Mouse (Mus musculus) E14TG2a.4 (cell line): ENCODE results near the gene Bcl7c.
"Not testable (repeated sequence)": the region's sequence is repeated elsewhere in the genome, so short reads cannot be mapped to it uniquely, and the experiment has no call there.

Experiments used
- H3K27me3 ChIP-seq: 2 replicates; pipeline ENCODE4 v1.6.1; 2014; ENCODE audit warnings: low read length, control low read depth; ENCODE audit not compliant: insufficient read depth
- H3K36me3 ChIP-seq: 2 replicates; pipeline ENCODE4 v1.6.1; 2014; ENCODE audit warnings: low read length, control low read depth; ENCODE audit not compliant: insufficient read depth
- H3K4me1 ChIP-seq: replicated peaks from 2 replicates; pipeline ENCODE4 v1.6.1; 2014; ENCODE audit warnings: low read depth, low read length, control low read depth
- H3K4me3 ChIP-seq: replicated peaks from 2 replicates; pipeline ENCODE4 v1.5.1; 2014; ENCODE audit warnings: mild to moderate bottlenecking, low read length
- H3K9me3 ChIP-seq: 2 replicates; pipeline ENCODE4 v1.6.1; 2014; ENCODE audit warnings: low read length, control low read depth
- CTCF ChIP-seq: conservative IDR thresholded peaks from 2 replicates; pipeline ENCODE4 v1.5.1; 2014; ENCODE audit warnings: low read length
- NANOG ChIP-seq: IDR thresholded peaks from 2 replicates; pipeline ENCODE4 v1.6.1; 2014; ENCODE audit warnings: borderline replicate concordance, low read length, mixed read lengths
- POU5F1 ChIP-seq: IDR thresholded peaks from 2 replicates; pipeline ENCODE4 v1.6.1; 2014; ENCODE audit warnings: low read length, borderline replicate concordance

Gene Bcl7c

DNA sequence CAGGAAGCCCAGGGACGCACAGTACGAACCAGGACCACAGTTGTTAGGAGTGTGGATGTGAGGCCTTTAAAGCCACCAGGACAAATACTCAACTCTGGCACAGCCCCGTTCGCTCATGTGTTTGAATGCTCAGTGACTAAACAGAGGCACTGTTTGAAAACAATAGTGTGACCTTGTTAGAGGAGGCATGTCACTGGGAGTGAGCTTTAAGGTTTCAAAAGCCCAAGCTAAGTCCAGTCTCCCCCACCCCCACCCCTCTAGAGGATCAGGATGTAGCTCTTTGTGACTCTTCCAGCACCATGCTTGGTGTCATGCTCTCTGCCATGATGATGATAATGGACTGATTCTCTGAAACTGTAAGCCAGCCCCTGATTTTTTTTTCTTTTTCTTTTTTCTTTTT is 77.3 kb downstream of the Bcl7c start:
- H3K9me3 ChIP-seq: peaks cover 63% of the 10 kb centered on the region
- TF ChIP-seq NANOG (no peak), CTCF (no peak), POU5F1 (no peak)
- H3K4me1 ChIP-seq: peaks cover 2% of the 10 kb centered on the region
- H3K36me3 ChIP-seq: no peaks in the 10 kb centered on the region
- no peak overlapping the region for H3K4me3 ChIP-seq
- peaks cover 11% of the 10 kb centered on the region for H3K27me3 ChIP-seq

DNA sequence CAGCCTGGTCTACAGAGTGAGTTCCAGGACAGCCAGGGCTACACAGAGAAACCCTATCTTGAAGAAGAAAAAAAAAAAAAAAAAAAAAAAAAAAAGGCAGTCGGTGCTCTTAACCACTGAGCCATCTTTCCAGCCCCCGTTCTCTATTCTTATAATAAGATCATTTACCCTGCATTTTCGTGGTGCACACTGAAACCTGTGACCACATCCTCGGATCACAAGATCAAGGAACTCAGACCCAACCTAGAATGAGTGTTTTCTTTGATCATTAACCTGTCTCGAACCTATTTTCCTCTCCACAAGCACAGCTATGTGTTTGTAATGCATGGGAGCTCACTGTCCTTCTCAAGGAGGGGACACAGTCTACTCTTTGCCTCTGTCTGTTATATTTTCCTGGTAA is 80.1 kb downstream of the Bcl7c start:
- TF ChIP-seq CTCF: no peak
- TF ChIP-seq NANOG: no peak
- no peak for TF ChIP-seq POU5F1
- H3K4me1 ChIP-seq: no peaks in the 10 kb centered on the region
- peaks cover 69% of the 10 kb centered on the region for H3K9me3 ChIP-seq
- H3K36me3 ChIP-seq: no peaks in the 10 kb centered on the region
- H3K4me3 ChIP-seq: no peak overlapping the region
- H3K27me3 ChIP-seq: no peaks in the 10 kb centered on the region

- Histone ChIP-seq H3K27me3 (no peaks in the 10 kb centered on the region), H3K4me3 (peak overlapping the region; percentile 17; the same call in 1 of the 2 replicates), H3K4me1 (no peaks in the 10 kb centered on the region), H3K9me3 (peaks cover 55% of the 10 kb centered on the region), H3K36me3 (no peaks in the 10 kb centered on the region)
- no peak for TF ChIP-seq POU5F1
- no peak for TF ChIP-seq CTCF
- no peak for TF ChIP-seq NANOG
These were observed 82.3 kb downstream of the Bcl7c start for GRCm38 (mm10) chr7:127626471-127626870.

- Histone ChIP-seq H3K4me3 (peak overlapping the region; percentile 17; the same call in 1 of the 2 replicates), H3K4me1 (no peaks in the 10 kb centered on the region), H3K27me3 (no peaks in the 10 kb centered on the region), H3K9me3 (peaks cover 52% of the 10 kb centered on the region), H3K36me3 (no peaks in the 10 kb centered on the region)
- TF ChIP-seq CTCF: no peak
- no peak for TF ChIP-seq NANOG
- TF ChIP-seq POU5F1: no peak
These were observed 82.7 kb downstream of the Bcl7c start for GRCm38 (mm10) chr7:127626039-127626438.

DNA sequence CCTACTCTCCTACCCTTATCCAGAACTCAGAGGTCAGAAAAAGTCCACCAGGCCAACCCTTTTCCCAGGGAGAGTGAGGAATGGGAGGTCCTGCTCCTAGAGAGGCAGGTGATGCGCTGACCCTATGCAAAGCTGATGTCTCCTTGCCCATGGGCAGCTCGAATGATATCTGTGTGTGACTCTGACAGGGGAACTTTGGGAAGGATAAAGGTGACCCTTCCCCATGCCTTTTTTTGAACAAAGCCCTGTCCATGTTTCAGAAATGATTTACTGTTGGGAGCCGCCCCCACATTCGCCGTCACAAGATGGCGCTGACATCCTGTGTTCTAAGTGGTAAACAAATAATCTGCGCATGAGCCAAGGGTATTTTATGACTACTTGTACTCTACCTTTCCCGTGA is 90.3 kb downstream of the Bcl7c start:
- not testable (repeated sequence) for H3K4me3 ChIP-seq, H3K27me3 ChIP-seq, H3K4me1 ChIP-seq, H3K36me3 ChIP-seq
- peaks cover 50% of the 10 kb centered on the region for H3K9me3 ChIP-seq

DNA sequence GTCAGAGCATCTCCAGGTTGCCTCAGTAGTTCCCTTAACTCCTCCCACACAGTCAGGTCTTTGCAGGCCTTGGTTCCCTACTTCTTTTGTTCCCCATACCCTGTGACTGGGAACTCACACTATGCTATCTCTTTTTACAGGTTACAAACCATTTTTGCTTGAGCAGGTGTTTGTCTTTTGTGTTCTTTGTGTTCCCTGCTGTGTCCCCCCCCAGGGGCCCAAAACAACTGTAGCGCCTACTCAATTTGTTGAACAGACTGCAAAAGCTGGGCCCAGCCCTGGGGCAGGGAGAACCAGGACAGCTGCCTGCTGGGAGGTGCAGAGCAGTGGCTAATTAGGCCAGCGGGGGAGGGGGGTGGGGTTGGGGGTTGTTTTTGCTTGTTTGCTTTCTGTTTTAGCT is 90.8 kb downstream of the Bcl7c start:
- Histone ChIP-seq H3K36me3 (peaks cover 1% of the 10 kb centered on the region), H3K9me3 (peaks cover 54% of the 10 kb centered on the region)
- no peak for TF ChIP-seq NANOG
- TF ChIP-seq POU5F1: no peak
- TF ChIP-seq CTCF: no peak

DNA sequence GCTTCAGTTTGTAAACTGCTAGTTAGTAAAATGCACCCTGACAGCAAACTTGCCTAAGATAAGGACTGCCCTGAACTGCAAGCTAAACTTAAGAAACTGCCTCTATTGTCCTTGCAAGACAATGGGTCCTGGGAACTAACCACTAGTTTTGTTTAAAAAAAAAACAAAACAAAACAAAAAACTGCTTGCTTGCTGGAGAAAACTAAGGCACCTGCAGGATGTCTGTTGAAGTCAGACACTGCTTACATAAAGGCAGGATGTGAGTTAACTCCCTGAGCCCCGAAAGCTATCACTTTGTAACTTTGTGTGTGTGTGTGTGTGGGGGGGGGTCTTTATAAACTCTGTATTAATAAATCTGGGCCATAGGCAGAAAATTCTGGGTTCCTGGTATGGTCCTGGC is 91.9 kb downstream of the Bcl7c start:
- TF ChIP-seq POU5F1 (no peak), NANOG (no peak)
- H3K36me3 ChIP-seq: peaks cover 12% of the 10 kb centered on the region
- no peak overlapping the region for H3K4me3 ChIP-seq
- peaks cover 65% of the 10 kb centered on the region for H3K9me3 ChIP-seq
- H3K27me3 ChIP-seq: no peaks in the 10 kb centered on the region
- no peaks in the 10 kb centered on the region for H3K4me1 ChIP-seq

More for the DNA sequence above, 90.8 kb downstream of the Bcl7c start:
- peak overlapping the region; percentile 41; the same call in 1 of the 2 replicates for H3K4me3 ChIP-seq
- no peaks in the 10 kb centered on the region for H3K27me3 ChIP-seq
- H3K4me1 ChIP-seq: no peaks in the 10 kb centered on the region

GRCm38 (mm10) chr7:127616336-127616735 is 92.4 kb downstream of the Bcl7c start:
- Histone ChIP-seq H3K36me3 (peaks cover 16% of the 10 kb centered on the region), H3K27me3 (no peaks in the 10 kb centered on the region), H3K9me3 (peaks cover 70% of the 10 kb centered on the region), H3K4me1 (no peaks in the 10 kb centered on the region), H3K4me3 (no peak overlapping the region)
- TF ChIP-seq NANOG (no peak), CTCF (no peak), POU5F1 (no peak)
